Mouse (Mus musculus) liver, embryonic 11.5 days (tissue): ENCODE measurements at regions not wholly inside any gene's neighbourhood (a gene's known extent, or its start where the extent isn't known, plus 50 kb on each side); places are given as distances from the start of the nearest gene placed in this dataset.

Source experiments
- ATAC-seq: fragments of 200-750 bp; cut with Nextera tagmentation; replicated peaks from 2 replicates; pipeline ENCODE4 v1.8.0; 2017; ENCODE audit warnings: moderate number of reproducible peaks, mild to moderate bottlenecking, moderate TSS enrichment, moderate library complexity; ENCODE audit not compliant: low FRiP score
- DNase-seq: peaks from one replicate; pipeline ENCODE4 v3.0.0-alpha.2; 2017; ENCODE audit warnings: low spot score
- H3K27ac ChIP-seq: fragments of 300-500 bp; sonication (generic); 2 replicates; pipeline ENCODE4 v1.5.1; 2014; ENCODE audit warnings: mild to moderate bottlenecking, low read depth, low read length, control low read depth
- H3K27me3 ChIP-seq: fragments of 300-500 bp; sonication (generic); replicated peaks from 2 replicates; pipeline ENCODE4 v1.6.1; 2014; ENCODE audit warnings: low read length, mixed read lengths; ENCODE audit not compliant: control insufficient read depth, insufficient read depth
- H3K36me3 ChIP-seq: fragments of 300-500 bp; sonication (generic); 2 replicates; pipeline ENCODE4 v1.6.1; 2014; ENCODE audit warnings: mild to moderate bottlenecking, low read length, moderate library complexity, mixed read lengths; ENCODE audit not compliant: control insufficient read depth, insufficient read depth
- H3K4me1 ChIP-seq: fragments of 300-500 bp; sonication (generic); replicated peaks from 2 replicates; pipeline ENCODE4 v1.6.1; 2014; ENCODE audit warnings: low read length, mixed read lengths; ENCODE audit not compliant: control insufficient read depth, insufficient read depth
- H3K4me2 ChIP-seq: fragments of 300-500 bp; sonication (generic); 2 replicates; pipeline ENCODE4 v1.6.1; 2014; ENCODE audit warnings: mild to moderate bottlenecking, control low read depth, moderate library complexity
- H3K4me3 ChIP-seq: fragments of 300-500 bp; sonication (generic); 2 replicates; pipeline ENCODE4 v1.5.1; 2014; ENCODE audit warnings: low read depth, low read length, control low read depth
- H3K9ac ChIP-seq: fragments of 300-500 bp; sonication (generic); 2 replicates; pipeline ENCODE4 v1.6.1; 2014; ENCODE audit warnings: low read depth, low read length, control low read depth
- H3K9me3 ChIP-seq: fragments of 300-500 bp; sonication (generic); 2 replicates; pipeline ENCODE4 v1.6.1; 2016; ENCODE audit warnings: low read length, inconsistent platforms, mixed read lengths; ENCODE audit not compliant: control insufficient read depth
- WGBS: fragments of 180-500 bp; shearing (Covaris S2); extraction: QIAGEN DNeasy Blood & Tissue Kit; methylation state at CpG from one replicate; pipeline ENCODE4 v1.1.7; 2014; 5-methylcytosine and 5-hydroxymethylcytosine counted together

DNA sequence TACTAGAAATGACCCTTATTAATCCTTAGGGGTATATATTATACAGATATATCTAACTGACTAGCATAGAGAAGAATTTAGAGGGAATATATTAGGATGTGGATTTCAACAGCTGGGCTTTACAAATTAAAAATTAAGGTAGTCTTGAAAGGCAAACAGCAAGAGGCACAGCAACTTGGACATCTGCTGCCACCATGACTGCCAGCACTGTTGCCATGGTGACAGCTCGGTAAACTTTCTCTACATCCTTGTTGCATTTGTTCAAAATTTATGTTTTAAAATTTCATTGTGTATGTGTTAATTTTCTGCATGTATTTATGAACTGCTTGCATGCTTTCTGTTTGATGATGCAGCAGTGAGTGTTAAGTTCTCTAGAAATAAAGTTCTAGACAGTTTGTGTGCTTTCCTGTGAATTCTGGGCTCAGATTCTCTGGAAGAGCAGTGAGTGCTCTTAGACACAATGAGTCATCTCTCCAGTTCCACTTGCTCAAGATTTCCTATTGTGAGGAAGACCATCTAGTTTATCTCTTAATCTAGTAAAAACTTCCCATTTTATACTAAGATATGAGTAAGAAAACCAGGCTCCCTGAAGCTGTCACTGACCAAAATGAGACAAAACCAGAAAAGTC, 99.4 kb upstream of the Pclo start:
- Histone ChIP-seq H3K9ac (no peak overlapping the region), H3K36me3 (no peaks in the 10 kb centered on the region), H3K27ac (no peak overlapping the region), H3K4me3 (no peak overlapping the region), H3K27me3 (no peaks in the 10 kb centered on the region), H3K4me1 (no peaks in the 10 kb centered on the region), H3K4me2 (no peak overlapping the region), H3K9me3 (no peaks in the 10 kb centered on the region)
- DNase-seq, result no peak
- WGBS, result 82% methylated on average over 1 of the region's 1 CpGs
- no peak for ATAC-seq

DNA sequence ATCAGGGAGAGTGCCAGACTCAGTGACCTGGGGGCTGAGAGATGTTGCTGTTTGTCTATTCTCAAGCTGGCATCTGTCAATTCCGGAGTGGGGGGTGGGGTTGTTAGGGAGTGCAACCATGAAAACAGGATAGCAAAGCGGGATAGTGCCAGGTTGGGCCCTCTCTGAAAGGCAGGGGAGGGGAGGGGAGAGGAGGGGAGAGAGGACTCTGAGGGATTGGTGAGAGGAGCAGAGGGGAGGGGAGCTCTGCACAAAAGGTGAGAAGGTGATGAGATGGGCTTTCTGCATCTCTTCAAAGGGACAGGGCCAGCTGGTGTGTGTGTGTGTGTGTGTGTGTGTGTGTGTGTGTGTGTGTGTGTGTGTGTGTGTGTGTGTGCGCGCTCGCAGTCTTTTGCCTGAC, 61.6 kb upstream of the Pclo start:
- no peaks in the 10 kb centered on the region for H3K4me1 ChIP-seq
- no peak overlapping the region for H3K4me3 ChIP-seq
- ATAC-seq, result no peak
- 54% methylated on average over 5 of the region's 5 CpGs for WGBS
- DNase-seq, result no peak
- H3K27me3 ChIP-seq, result no peaks in the 10 kb centered on the region
- H3K36me3 ChIP-seq, result no peaks in the 10 kb centered on the region
- H3K27ac ChIP-seq, result no peak overlapping the region
- no peaks in the 10 kb centered on the region for H3K9me3 ChIP-seq
- H3K4me2 ChIP-seq, result no peak overlapping the region
- H3K9ac ChIP-seq, result no peak overlapping the region
